Mouse (Mus musculus) adipose tissue, adult 10 weeks (tissue): ENCODE measurements around the gene Dnah14. TPM values are rescaled to one million over a fixed set of nuclear protein-coding genes. Genes with fewer than 3 reads are reported as not detected.

Source experiments
- polyA plus RNA-seq: library from polyadenylated mRNA; stranded (reverse); fragments of 350-450 nt; fragmentation: Illumina TruSeq; extraction: RNeasy Lipid Tissue Mini Kit (QIAGEN cat#74804); gene quantifications from one replicate; pipeline ENCODE4 v1.2.3, GENCODE M21; 2014; ENCODE audit warnings: low read depth, low replicate concordance

Dnah14 gene
- polyA plus RNA-seq = 4.6 TPM

DNA sequence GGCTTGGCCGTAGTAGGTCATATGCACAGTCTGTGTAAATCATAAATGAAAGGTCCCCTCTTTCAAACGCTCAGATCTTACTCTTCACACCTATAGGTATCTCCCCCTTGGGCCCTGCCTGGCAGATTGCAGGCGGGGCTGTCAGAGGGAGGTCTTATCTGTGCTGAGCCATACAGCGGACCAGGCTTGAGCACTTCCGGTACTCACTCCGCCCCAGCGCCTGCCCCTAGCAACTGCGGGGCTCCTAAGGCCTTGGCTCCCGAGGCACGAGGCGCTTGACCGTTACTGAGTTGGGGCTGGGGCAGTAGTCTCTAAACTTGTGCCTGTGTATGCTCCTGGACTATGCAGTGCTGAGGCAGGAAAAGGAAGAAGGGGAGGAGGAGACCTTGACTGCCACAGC, at the start of gene Dnah14:
Gene Dnah14 (plus strand): TSS at position 238 of the 400 bp plus-strand sequence.

DNA sequence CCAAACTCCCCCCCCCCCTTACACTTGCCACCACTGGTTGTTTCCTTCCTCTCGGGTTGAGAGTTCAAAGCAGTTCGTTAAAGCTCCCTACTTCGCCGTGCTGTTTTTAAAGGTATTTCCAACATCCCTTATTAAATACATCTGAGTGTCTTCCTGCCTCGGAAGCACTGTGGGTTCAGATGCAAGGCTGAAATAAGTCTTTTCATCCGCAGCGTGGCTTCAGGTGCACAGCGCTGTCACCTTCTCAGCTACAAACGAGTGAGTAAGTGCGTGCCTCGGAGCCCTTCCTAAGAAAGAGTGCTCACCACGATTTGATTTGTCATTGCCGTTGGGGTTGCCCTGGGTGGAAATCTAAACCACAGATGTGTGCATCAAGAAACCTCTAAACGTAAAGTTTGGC, 266.4 kb downstream of the Dnah14 start, which contains the start of gene Lbr:
Gene Lbr (minus strand): TSS at position 266 of the 400 bp plus-strand sequence.

Other genes with a start within 250 kb of the Dnah14 start
- 0.20 TPM for gene Cnih3, start 223.9 kb upstream of the Dnah14 start, polyA plus RNA-seq
- gene Ccdc121, start 65.1 kb upstream of the Dnah14 start, polyA plus RNA-seq = 1.4 TPM